Mouse (Mus musculus) heart, postnatal 14 days (tissue): ENCODE results near the gene Fcgbp. TPM values are rescaled to one million over a fixed set of nuclear protein-coding genes. Genes with fewer than 3 reads are reported as not detected.
A peak's percentile ranks its signal among the peaks of the same experiment; 100 is the strongest.
"Not testable (repeated sequence)": the region's sequence is repeated elsewhere in the genome, so short reads cannot be mapped to it uniquely, and the experiment has no call there.

Source experiments
- DNase-seq, 2 experiments: peaks; one replicate each; pipeline ENCODE4 v3.0.0; 2021 to 2022
- intact Hi-C: fragments of 180-260 bp; cut with DNase I; formaldehyde crosslinking; loops from one replicate; pipeline ENCODE4 v1.15.1; 2025
- total RNA-seq, 2 experiments: library from RNA; stranded (reverse); gene quantifications; 2 replicates each; pipeline ENCODE4 v1.2.3; 2021

Gene Fcgbp
- total RNA-seq, 2 experiments from 2014 or later = 0.14 to 2.0 TPM

GRCm38 (mm10) chr7:28137613-28138012, 66.6 kb downstream of the Fcgbp start:
- peak in 1 of 2 experiments; percentile 49 for DNase-seq
- intact Hi-C loops = no loop called here

GRCm38 (mm10) chr7:28148263-28148662, 77.2 kb downstream of the Fcgbp start:
- DNase-seq = peak; percentile 74 to 83
- intact Hi-C loops = loop anchor here (1.0 to 2.0 kb wide), 2 partner anchors 66 to 151 kb away; no protein-coding TSS in a partner anchor

DNA sequence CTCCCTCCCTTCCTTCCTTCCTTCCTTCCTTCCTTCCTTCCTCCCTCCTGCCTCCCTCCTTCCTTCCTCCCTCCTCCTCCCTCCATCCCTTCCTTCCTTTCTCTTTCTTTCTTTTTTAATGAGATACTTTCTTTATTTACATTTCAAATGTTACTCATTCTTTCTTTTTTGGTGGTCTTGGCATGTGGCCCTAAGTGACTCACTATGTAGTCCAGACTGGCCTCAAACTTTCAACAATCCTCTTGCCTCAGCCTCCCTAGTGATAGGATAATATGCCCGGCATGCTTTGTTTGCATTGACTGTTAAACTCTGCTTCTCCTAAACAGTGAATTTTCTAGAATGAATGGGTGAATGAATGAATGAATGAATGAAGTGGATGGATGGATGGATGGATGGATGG, 78.8 kb downstream of the Fcgbp start:
- intact Hi-C loops = loop anchor here (2.0 to 5.0 kb wide), 2 partner anchors 98 to 149 kb away; partner anchors contain the start of gene Psmc4
- DNase-seq = no peak

DNA sequence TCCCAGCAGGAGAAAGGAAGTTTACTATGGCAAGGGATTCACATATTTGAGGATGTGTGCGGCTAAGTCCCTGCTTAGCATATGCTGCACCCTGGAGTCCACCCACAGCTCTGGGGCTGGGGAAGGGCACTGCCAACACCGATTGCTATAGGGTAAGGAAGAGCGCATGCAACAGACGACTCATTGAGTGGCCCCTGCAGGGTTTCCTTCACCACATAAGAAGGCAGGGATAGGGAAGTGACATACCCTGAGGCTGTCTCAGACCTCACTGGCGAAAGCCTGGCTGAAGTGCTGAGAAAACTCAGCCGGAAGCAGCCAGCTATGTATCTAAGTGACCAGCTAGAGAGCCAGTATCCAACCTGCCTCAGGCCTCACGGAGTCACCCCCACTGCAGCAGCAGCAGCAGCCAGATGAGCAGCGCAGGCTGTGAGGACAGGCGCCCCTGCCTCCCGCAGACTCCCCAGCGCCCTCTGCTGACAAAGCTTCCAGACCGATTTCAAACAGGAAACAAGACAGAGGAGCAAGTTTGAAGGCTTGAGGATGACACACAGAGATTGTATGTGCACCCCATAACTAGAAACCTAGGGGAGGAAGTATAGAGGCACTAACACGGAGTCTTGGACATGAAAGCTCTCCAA, 80.7 kb downstream of the Fcgbp start:
- intact Hi-C loops = loop anchor here (5.0 kb wide), 1 partner anchor 99 kb away; the partner anchor contains the start of gene Psmc4
- DNase-seq = peak; percentile 35 to 61

DNA sequence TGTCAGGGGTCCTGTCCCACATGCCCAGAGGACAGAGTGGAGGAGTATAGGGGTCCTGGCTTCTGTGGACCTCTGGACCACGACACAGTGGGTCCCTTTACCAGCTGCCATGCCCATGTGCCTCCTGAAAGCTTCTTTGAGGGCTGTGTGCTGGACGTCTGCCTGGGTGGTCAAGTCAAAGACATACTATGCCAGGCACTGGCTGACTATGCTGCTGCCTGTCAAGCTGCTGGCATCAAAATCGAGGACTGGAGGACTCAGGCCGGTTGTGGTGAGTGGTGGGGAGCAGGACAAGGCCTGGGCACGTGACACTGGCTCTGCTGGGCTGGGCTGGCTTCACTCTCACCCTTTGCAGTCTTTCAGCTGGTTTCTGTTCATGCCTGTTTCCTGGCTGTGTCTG, 82.6 kb downstream of the Fcgbp start:
- intact Hi-C loops = loop anchor here (5.0 kb wide), 1 partner anchor 101 kb away; the partner anchor contains the start of gene Psmc4
- not testable (repeated sequence) for DNase-seq

DNA sequence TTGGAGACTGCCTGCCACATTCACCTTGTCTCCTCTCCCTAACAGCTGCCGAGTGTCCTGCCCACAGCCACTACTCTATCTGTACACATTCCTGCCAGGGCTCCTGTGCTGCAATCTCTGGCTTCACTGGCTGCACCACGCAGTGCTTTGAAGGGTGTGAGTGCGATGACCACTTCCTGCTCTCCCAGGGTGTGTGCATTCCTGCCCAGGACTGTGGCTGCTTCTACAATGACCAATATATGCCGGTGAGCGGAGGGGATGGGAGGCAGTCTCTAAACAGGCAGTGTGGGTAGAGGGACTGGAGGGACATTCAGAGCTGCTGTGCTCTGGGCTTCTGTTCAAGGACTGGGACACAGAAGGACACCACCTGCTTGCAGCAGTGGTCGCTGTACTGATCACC, 88.3 kb downstream of the Fcgbp start:
- intact Hi-C loops = no loop called here
- DNase-seq = no peak

- intact Hi-C loops = no loop called here
- no peak for DNase-seq
These were observed 88.9 kb downstream of the Fcgbp start for GRCm38 (mm10) chr7:28159893-28160292.

DNA sequence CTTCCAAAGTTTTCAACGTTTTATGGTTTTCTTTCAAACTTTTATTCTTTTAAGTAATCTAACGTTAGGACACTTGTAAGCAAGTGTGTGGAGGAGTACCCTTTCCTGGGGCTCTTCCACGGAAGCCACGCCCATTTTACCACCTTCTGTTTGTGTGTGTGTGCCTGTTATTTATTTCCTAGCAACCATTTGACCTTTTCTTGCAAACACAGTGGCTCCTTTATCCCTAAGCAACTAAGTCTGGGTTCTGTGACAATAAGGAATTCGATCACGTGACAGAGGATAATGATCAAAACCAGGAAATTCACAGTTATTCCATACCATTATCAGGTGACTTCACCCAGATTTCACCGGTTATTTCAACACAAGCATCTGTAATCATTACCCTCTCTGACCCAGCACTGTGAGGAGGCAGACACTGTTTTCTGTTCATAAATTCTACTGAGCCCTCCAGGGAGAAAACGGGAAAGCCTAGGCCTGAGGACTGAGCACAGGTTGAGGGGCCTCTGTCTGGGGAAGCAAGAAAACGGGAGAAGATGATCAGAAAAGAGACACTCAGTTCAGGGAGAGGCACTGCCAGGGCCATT, 90.2 kb downstream of the Fcgbp start:
- intact Hi-C loops = no loop called here
- no peak for DNase-seq

DNA sequence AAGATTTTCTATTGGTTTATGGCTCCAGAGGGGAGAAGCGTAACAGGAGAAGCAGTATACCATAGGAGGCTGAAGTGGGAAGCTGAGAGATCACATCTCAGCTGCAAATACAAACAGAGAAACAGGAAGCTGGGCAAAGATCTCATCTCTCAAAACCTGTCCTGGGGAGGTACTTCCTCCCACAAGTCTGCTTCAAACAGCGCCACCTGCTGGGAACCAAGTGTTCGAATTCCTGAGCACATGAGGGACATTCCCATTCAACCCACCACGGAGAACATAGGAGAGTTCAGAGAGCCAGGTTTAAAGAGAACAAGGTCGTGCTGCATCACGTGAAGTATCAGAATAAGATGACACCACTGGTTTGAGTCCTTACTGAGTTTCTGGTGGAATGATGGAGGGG, 94.4 kb downstream of the Fcgbp start:
- intact Hi-C loops = loop anchor here (5.0 kb wide), 1 partner anchor 113 kb away; the partner anchor contains the start of gene Psmc4

DNA sequence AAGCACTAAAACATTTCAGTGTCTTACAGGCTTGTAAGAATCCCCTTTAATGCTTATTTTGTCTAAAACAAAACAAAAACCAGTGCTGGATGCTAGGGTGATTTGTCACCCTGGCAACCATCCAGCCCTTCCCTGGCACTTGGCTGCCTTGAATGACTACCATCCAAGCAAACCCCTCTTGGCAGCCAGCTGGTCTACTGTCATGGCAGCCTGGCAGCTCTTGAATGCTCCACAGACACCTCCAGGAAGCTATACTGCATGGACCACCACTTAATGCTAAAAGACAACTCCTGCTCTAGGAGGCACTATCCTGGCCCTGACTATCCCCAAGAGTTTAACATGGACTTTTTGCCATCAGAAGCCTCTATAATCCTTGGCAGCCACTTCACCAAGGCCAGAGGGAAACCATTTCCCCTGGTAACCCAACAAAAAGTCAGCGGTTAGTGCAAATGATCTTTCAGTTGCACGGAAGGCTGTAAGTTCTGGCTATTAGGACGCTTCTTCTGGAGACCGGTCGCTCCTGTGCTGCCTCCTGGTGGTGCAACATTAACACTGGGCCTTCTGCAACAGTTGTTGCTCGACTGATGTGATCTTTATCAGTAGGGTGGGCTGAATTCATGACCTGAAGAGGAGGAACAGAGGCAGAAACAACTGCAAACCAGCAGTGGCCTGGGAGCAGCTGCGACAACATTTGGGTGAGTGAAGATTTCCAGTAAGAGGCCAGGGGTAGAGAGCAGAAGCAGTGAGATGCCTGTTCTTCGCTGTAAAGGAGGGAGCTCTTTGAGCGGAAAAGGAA, 97.5 kb downstream of the Fcgbp start:
- intact Hi-C loops = loop anchor here (5.0 kb wide), 1 partner anchor 116 kb away; the partner anchor contains the start of gene Psmc4
- DNase-seq = peak; percentile 59 to 74

More for the DNA sequence above, 94.4 kb downstream of the Fcgbp start:
- no peak for DNase-seq

- peak; percentile 92 to 94 for DNase-seq
- intact Hi-C loops = loop anchor here (5.0 kb wide), 1 partner anchor 117 kb away; the partner anchor contains the start of gene Psmc4
These were observed 98.7 kb downstream of the Fcgbp start, which contains the start of gene Fbl for GRCm38 (mm10) chr7:28169489-28170422. Gene Fbl (plus strand): TSS chr7:28169710.

Other genes with a start within 250 kb of the Fcgbp start
- gene Zfp59, start 232.6 kb upstream of the Fcgbp start, total RNA-seq = 1 to 10 TPM; 2.1 to 2.5 TPM
- gene Zfp607a, start 213.7 kb upstream of the Fcgbp start, total RNA-seq = 1 to 10 TPM; 3.3 to 4.0 TPM
- gene Zfp974, start 141.8 kb upstream of the Fcgbp start, total RNA-seq = 1 to 10 TPM; 5.2 to 6.7 TPM
- gene Zfp780b, start 92.1 kb upstream of the Fcgbp start, total RNA-seq = 1 to 10 TPM; 9.6 to 9.8 TPM
- 1 to 10 TPM in 1 of 2 experiments, under 1 TPM in 1; 0.55 to 1.4 TPM for gene Zfp850, start 57.1 kb upstream of the Fcgbp start, total RNA-seq
- 100 to 1,000 TPM; 102 to 105 TPM for gene Psmc4, start 21.1 kb upstream of the Fcgbp start, total RNA-seq
- gene 9530053A07Rik, start 58.2 kb downstream of the Fcgbp start, total RNA-seq = under 1 TPM in 1 of 2 experiments, not detected in 1; 0.02 TPM
- 10 to 100 TPM; 31.2 to 37.7 TPM for gene Fbl, start 98.5 kb downstream of the Fcgbp start, total RNA-seq
- gene Dyrk1b, start 108.2 kb downstream of the Fcgbp start, total RNA-seq = 10 to 100 TPM; 37.4 to 40.8 TPM
- gene Eid2, start 196.6 kb downstream of the Fcgbp start, total RNA-seq = 10 to 100 TPM; 10.7 to 11.9 TPM
- 1 to 10 TPM; 8.0 to 9.4 TPM for gene Eid2b, start 206.5 kb downstream of the Fcgbp start, total RNA-seq
- not detected for gene Selenov, start 219.9 kb downstream of the Fcgbp start, total RNA-seq
- not detected for gene Dll3, start 231.0 kb downstream of the Fcgbp start, total RNA-seq
- gene Timm50, start 240.8 kb downstream of the Fcgbp start, total RNA-seq = 10 to 100 TPM; 47.9 to 57.3 TPM